Mouse (Mus musculus) layer of hippocampus, postnatal 25 days (tissue): ENCODE results near the gene 4930432M17Rik. TPM values are rescaled to one million over a fixed set of nuclear protein-coding genes. Genes with fewer than 3 reads are reported as not detected.

ENCODE experiments used
- DNase-seq, 2 experiments: peaks; one replicate each; pipeline ENCODE4 v3.0.0; 2022; ENCODE audit warnings: mixed read lengths in 2 of 2, low spot score in 1 of 2; ENCODE audit errors: extremely low spot score in 1 of 2
- total RNA-seq, 2 experiments: library from RNA; stranded (reverse); gene quantifications; 2 replicates each; pipeline ENCODE4 v1.2.3; 2021

Gene 4930432M17Rik
- total RNA-seq, 2 experiments from 2014 or later = not detected

DNA sequence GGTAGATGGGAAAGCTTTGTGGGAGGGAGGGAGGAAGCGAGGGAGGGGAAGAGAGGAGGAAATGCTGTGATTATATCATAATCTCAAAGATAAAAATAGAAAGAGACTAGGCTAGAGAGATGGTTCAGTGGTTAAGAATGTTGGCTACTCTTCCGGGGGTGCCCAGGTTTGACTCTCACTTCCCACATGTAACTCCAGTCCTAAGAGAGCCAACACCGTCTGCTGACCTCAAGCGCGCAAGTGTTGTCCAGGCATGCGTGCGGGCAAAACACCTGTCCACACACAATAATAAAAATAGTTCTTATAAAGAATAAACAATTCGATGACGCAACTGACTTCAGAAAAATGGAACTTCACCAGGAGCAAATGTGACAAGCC, 7.1 kb upstream of the 4930432M17Rik start:
- DNase-seq = no peak

DNA sequence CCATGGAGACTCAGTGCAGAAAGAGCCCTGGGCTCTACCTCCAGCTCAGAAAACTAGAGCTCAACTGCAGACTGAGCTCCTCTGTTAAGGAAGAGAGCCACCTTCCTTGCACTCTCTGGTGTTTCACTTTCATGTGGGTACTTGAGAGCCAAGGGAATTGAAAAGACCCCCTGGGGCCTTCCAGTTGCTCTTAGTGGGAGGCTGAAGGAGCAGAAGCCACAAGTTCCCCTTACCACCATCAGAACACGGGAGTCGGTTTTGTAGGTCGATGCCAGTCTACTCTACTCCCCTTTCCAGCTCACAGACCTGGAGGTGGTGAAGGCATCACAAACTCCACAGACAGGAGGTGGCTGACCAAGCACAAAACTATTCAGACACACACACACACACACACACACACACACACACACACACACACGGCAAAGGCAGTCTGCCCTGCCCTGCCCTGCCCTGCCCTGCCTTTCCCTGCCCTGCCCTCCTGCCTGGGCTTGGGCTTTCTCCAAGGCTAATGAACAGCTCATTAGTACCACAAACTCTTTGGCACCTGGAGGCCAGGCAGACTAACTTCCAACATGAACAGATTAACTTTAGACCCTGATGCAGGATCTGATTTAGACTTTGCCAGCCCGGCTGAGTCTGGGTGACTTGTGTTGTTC, 1.7 kb downstream of the 4930432M17Rik start:
- DNase-seq = no peak

- DNase-seq = no peak
Measured at GRCm38 (mm10) chr3:121678935-121679334, 8.4 kb downstream of the 4930432M17Rik start.

DNA sequence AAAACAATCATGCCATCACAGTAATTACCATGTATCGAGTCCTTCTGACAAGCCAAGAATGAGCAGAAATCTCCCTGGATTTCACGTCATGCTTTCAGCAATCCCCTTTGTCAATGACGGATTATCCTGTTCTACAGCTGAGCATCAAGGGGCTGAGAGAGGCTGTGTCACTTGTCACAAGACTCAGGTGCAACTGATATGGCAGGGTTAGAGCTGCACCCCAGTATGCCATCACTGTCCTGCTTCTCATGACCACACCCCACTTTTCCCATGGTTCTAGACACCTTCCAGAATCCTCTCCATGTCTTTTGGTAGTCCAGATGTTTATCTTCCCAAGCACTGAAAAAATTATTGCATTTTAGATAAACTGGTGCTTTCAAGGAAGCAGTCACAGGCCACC, 8.9 kb downstream of the 4930432M17Rik start:
- DNase-seq = no peak

GRCm38 (mm10) chr3:121680187-121680586, 9.6 kb downstream of the 4930432M17Rik start:
- no peak for DNase-seq

DNA sequence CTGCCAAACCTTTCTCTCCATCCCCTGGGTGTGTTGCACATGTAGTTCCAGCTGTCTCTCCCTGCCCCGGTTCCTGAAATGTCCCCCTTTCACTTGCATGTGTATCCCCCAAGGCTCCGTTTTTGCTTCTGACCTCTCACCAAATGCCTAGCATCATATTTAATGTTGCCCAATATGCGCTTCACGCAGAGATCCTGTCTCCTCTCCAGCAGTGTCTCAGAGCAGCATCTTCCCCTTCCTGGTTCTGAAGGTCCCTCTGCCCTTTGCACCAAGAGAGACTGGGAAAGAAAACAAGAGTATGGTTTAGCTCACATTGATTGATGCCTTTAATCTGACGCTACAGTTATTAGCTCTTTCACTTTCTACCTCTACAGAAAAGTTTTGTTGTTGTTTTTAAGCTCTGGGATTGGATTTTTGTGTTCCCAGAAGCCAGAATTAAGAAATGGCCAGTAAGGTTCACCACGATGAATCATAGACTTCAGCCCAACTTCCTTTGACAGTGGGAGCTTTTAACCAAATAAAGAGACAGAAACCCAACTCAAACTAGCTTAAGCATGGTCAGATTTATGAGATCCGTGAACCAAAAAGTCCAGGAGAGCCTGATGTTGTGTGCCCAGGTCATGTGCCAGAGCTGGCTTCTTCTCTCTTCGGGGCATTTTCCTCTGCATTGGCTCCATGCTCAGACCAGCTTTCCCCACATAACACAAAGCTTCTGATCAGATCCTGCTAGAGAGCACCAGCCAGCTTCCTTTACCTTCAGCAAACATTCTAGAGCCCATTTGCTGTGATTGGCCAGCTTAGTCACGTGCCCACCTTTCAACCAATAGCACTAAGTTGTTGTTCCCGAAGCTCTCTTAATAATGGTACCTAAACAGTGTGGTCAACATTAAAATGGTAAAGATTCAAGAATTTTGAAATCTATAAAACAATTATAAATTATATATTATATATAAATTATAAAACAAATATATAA, 12.2 kb downstream of the 4930432M17Rik start:
- DNase-seq = no peak

- no peak for DNase-seq
Measured at GRCm38 (mm10) chr3:121684552-121684951, 14.0 kb downstream of the 4930432M17Rik start.

DNA sequence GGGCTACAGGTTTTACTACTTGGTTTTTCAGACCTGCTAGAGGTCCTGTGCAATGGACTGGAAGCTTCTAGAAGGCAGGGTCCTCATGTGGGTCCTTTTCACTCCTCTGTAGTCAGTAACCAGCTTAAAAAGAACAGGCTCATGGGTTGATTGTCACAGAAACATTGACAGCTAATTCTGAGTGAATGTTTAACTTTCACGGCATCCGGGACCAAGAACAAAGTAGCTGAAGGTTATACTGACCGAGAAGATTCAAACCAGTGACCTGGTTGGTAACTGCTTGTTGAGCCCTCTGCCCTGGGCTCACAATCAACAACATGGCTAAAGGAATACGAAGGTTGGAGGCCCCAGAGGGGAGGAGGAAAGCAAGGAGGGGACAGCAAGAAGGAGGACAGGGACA, 14.4 kb downstream of the 4930432M17Rik start:
- DNase-seq = no peak

DNA sequence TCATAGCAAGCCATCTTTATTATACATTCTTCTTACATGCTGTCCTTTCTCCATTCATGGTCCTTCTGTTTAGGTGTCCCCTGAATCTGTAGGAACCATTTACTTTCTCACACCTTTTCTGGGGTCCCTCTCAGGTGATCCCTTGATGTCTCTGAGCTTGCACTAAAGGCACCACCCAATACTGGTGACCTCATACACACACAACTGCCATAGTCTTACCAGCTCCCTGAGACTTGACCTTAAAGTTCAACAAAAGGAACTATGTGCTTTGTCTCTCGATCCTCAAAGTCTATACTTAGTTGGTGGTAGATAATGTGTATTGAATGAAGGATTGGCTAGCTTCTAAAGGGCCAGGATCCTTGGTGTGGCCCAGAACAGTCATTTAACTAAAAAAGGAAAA, 15.4 kb downstream of the 4930432M17Rik start:
- DNase-seq = no peak

- no peak for DNase-seq
Measured at GRCm38 (mm10) chr3:121686408-121686911, 15.9 kb downstream of the 4930432M17Rik start.

GRCm38 (mm10) chr3:121687741-121688140, 17.2 kb downstream of the 4930432M17Rik start:
- no peak for DNase-seq

DNA sequence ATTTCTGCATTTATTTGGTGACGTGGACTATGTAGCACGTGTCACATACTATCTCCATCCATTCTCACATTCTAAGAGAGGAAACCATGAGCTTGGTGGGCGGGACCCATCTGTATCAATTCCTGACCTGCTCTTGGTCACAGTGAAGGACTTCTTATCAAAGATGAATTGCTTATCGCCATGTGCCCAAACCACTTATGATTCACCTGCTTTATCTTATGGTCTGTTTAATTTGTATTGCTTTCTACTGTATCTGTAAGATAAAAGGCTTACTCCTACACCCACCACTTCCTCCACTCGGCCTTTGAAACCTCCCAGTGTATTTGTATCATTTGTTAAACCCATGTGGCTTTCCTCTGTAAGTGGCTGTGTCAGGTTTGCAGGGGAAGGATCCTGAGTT, 18.5 kb downstream of the 4930432M17Rik start:
- DNase-seq = no peak

DNA sequence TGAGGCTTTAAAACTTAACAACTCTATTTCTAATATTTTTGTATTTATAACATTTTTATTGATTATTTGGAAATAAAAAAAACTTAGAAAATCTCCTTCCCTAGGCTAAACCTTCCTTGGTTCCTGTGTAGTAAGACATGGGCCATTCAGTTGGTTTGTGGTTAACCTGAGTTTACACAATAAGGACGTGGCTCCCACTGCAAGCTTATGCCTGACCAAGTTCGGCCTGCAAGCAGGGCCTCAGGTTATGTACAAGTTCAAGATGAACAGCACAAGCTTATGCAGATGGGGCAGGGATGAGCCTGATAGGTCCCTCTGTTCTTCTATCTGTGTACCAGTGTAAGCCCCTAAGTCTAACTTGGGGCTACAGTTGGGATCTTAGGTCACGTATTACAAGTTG, 19.1 kb downstream of the 4930432M17Rik start:
- DNase-seq = no peak

DNA sequence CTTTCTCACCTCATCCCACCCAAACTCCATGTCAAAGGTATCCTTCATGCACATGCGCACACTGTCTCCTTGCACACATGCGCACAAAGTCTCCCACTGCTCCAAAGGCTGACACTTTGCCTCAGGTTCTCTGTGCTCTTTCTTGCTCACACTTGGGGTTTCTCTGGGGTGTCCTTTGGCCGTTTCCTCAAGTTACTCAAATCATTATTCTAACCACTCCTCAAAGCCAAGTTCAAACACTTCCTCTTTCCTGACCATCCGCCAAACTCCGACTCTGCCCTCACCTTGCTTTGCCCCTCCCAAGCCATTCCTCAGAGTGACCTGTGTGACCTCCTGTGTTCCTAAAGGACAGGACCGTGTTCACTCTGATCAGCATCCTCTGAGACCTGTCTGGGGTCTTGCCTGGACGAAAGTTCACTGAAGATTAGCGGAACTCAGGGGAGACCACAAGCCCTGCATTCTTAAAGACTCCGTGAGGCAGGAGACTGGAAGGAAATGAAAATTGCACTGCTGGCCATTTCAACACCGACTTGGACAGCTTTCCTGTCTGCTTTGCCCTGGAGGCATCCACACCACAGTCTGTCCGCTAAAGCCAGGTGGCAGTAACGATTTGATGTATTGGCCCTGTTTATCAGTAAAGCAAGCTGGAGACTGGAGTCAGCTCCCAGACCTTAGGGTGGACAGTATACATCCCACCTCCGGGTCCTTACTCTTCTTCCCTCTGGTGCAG, 22.6 kb downstream of the 4930432M17Rik start:
- DNase-seq = no peak

DNA sequence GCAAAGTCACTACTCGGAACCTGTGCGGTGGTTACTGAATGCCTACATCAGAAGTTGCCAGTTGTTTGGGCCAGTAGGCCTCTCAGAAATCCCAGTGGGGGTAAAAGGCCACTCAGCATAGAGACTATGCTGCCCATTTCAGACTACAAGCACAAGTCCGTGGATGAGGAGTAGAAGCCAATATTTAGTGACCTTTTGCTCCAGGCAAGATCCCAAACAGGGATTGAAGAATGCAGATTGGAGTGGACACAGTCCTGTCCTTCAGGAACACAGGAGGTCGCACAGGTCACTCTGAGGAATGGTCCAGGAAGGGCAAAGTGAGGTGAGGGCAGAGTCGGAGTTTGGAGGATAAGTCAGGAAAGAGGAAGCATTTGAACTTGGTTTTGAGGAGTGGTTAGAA, 23.2 kb downstream of the 4930432M17Rik start:
- DNase-seq = no peak

DNA sequence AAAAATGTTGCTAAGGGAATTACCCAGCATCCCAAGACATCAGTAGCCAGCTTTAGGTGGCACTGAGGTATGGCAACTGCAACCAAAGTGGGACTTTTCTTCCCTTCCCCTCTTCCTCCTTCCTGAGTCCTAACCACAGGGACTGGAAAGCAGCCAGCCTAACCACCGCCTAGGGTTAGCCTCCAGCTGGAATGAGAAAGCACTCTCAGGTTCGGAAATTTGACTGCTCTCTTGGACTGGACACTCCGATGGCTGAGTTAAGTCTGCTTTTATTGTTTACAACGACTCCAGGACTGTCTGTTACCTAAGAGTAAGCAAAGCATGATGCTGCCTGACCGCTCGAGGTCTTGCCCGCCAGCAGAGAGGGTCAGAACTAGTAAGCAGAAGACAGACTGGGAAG, 26.6 kb downstream of the 4930432M17Rik start:
- DNase-seq = no peak

- DNase-seq = no peak
Measured at GRCm38 (mm10) chr3:121699401-121699800, 28.8 kb downstream of the 4930432M17Rik start.

- DNase-seq = no peak
Measured at GRCm38 (mm10) chr3:121699849-121700248, 29.3 kb downstream of the 4930432M17Rik start.

- peak; percentile 32 to 54 for DNase-seq
Measured at GRCm38 (mm10) chr3:121700364-121700952, 29.9 kb downstream of the 4930432M17Rik start.

- DNase-seq = no peak
Measured at GRCm38 (mm10) chr3:121703155-121703879, 32.8 kb downstream of the 4930432M17Rik start.
